Mouse (Mus musculus): ENCODE results near the gene LTO1.

The LTO1 gene

GRCm38 (mm10) chr7:144911121-144911520 is 3.8 kb upstream of the LTO1 start:
- no peak for DNase-seq

DNA sequence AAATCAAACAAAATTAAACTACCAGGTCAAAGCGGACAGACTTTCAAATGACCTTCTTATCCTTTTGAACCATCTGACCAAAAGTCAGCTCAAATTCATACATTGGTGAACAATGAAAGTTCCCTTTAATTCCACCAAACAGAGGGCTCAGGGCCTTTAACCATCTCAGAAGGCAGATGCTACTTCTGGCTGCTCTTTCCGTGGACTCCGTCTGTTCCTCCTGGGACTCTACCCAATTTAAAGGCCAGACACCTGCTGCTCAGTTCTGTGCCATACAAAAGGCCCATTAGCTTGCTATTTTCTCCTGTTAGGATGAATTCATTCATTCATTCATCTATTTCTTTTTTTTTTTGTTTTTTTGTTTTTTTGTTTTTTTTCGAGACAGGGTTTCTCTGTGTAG is 2.0 kb upstream of the LTO1 start:
- DNase-seq = no peak

DNA sequence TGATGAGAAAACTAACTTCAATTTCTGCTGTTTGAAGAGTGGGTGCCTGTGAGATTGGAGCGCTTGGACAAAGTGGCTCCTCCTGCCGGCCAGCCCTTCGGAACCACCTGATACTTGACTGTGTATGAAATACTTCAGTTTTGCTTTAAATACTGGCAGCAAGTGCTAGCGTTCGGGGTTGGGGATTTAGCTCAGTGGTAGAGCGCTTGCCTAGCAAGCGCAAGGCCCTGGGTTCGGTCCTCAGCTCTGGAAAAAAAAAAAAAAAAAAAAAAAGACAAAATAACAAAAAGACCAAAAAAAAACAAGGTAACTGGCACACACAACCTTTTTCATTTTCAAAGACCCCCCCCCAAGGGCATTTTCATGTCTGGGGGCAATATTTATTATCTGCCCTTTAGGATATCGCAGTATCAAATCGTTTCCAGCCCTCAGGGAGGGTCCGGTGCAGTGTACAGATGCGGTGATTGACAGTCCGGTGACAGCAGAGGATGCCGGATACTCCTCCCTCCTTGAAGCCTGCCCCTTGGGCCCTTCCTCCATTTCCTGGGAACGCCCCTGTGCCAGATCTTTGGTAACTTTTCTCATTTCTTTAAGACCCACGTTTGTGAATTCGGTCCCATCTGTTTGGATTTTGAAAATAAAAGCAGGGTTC is 478 bp upstream of the LTO1 start:
- DNase-seq = peak; percentile 67

GRCm38 (mm10) chr7:144918823-144919222 is 3.9 kb downstream of the LTO1 start:
- DNase-seq = no peak

DNA sequence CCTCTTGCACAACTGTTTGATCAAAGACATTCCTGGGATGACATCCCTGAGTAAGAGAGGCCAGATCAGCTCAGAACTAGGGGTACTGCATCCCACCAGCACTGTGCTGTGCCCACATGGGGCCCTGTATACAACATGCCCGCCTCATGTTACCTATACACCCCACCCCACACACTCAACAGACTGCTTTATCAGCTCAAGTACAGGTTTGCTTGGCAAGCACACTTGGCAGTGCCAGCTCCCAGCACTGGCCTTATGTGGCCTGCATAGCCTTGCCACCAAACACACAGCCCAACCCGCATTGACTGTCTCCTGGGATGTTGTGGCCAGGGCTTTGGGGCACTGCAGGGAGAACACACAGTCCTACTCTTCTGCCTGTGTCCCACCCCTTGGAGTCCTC is 12.7 kb downstream of the LTO1 start:
- no peak for DNase-seq

- no peak for DNase-seq
These were observed 13.3 kb downstream of the LTO1 start for GRCm38 (mm10) chr7:144928009-144928888.

GRCm38 (mm10) chr7:144928889-144929210 is 13.9 kb downstream of the LTO1 start:
- no peak for DNase-seq

- no peak for DNase-seq
These were observed 14.6 kb downstream of the LTO1 start for GRCm38 (mm10) chr7:144929506-144929905.

DNA sequence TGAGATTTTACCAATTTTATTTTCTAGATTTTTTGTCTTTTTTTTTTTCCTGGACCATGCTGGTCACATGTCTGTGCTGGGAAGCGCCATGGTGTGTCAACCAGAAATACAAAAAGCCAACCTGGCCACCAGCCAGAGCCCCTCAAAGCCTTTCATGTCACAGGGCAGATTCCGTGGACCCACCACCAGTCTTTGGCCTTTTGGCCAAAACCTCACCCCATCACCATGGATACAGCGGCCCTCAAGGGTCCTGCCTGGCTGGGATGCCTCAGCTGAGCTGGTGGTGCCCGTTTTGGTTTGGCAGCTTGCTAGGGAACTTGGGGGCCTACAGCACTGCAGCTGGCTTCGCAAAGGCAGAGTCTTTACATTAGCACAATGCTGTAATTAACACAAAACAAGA is 15.0 kb downstream of the LTO1 start:
- DNase-seq = no peak

- no peak for DNase-seq
These were observed 16.9 kb downstream of the LTO1 start for GRCm38 (mm10) chr7:144931778-144932177.

- DNase-seq = no peak
These were observed 17.6 kb downstream of the LTO1 start for GRCm38 (mm10) chr7:144932389-144932937.

DNA sequence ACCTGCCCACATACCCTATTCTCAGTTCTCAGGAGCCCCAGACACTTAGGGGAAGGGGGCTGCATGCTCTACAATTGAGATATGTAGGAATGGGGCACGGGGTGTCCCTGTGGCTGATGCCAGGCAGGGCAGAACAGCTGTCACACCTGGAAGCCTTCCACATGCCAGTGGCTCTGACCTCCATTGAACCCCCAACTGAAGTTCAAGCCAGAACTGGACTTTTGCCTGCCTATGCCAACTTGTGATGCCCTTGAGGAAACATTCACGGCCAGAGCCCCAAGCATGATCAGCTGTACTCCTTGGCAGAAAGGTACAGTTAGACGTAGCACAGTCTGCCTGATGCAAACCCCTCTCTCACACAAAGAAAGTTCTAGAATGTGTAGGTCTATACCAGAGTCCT is 18.4 kb downstream of the LTO1 start:
- DNase-seq = no peak

GRCm38 (mm10) chr7:144933796-144934195 is 18.9 kb downstream of the LTO1 start:
- no peak for DNase-seq

GRCm38 (mm10) chr7:144934901-144935300 is 20.0 kb downstream of the LTO1 start:
- no peak for DNase-seq

DNA sequence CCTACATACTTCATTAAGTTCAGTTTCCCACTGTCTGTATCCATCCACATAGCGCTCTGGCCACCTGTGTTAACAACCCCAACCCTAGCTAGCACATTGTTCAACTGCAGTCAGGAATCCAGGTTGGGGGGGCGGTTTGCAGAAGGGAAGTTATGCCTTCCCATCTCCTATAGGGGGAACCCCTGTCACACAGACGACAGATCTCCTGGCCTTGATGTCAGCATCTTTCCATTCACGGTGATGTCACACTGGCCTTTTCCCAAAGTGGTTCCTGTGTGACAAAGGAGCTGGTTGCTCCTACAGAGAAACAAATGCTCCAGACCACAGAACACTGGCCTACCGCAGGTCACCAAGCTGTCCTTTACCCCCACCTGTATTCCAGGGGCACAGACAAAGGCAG is 20.7 kb downstream of the LTO1 start:
- peak; percentile 60 for DNase-seq

GRCm38 (mm10) chr7:144936311-144936880 is 21.5 kb downstream of the LTO1 start:
- DNase-seq = no peak

DNA sequence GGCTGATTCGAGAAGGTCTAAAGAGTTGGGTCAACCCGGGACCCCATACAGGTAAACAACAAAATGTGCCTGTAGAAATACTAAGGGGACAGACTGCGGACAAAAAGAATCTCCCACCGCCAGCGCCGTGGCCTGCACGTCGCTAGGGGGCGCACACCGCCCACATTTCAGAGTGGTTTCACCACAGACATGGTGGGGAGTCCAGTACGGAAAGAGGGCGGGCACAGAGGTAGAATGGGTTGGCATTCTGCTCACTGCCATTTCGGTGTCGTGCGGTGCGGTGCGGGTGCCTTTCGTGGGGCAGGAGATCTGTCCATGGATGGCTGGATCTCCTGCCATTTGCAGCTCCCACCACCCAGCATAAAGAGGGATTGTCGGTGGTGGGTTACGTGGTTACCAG is 22.6 kb downstream of the LTO1 start:
- peak; percentile 81 for DNase-seq

- DNase-seq = no peak
These were observed 23.1 kb downstream of the LTO1 start for GRCm38 (mm10) chr7:144937899-144938517.

GRCm38 (mm10) chr7:144938661-144939343 is 23.9 kb downstream of the LTO1 start:
- DNase-seq = no peak

DNA sequence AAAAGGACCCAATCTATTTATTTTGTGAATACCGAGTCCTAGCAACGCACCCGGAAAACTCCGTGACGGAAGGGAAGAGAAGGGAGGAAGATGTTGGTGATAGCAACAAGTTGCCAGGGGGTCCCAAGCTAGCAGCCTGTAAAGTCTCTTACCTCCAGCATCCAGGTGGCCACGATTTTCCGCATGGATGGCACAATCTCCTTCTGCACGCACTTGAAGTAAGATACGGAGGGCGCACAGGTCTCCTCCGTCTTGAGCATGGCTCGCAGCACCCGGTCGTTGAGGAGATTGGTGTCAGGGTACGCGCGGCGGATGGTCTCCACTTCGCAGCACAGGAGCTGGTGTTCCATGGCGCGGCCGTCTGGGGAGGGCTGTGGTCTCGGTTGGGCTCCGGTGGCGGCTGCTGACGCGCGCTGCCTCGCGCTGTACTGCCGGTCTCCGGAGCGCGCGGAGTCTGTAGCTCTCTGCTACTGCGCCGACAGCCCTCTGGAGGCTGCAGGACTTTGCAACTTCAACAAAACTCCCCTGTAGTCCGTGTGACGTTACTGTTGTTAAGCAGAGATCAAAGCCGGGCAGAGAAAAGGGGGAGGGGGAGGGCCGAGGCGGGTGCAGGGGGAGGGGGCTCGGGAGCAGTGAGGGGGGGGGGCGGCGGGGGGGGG is 24.6 kb downstream of the LTO1 start, which contains the start of gene Ccnd1:
TSS of gene Ccnd1 (minus strand) at position 582 of the 659 bp plus-strand sequence.
- no peak for DNase-seq

GRCm38 (mm10) chr7:144940003-144940571 is 25.2 kb downstream of the LTO1 start:
- no peak for DNase-seq

- DNase-seq = no peak
These were observed 25.7 kb downstream of the LTO1 start for GRCm38 (mm10) chr7:144940585-144940984.
